Mouse (Mus musculus): ENCODE measurements around the gene Pnpla1. TPM values are rescaled to one million over a fixed set of nuclear protein-coding genes. Genes with fewer than 3 reads are reported as not detected.

Gene Pnpla1
- polyA plus RNA-seq, 1 experiment, result not detected

DNA sequence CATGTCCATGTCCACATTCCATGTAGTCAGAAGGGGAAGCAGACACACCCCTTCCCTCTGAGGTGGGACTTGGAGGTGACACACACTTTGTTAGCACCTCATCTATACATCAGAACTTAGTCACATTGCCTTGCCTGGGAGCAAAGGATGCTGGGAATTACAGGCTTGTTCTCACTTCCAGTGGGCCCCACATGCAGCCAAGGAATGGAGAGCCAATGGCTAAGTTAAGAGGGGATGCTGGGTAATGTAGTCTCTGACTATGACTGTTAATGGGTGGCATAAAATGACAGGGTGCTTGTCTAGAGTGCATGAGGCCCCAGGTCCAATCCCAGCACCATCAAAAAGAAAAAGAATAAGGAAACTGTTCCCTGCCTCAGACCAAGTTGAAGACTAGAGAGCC, 8.7 kb downstream of the Pnpla1 start:
- Histone ChIP-seq H3K4me1 (ENCODE audit: control insufficient read depth, insufficient read depth, low read length) (no peaks in the 10 kb centered on the region), H3K4me3 (ENCODE audit: insufficient read depth, low read length) (no peak overlapping the region), H3K27ac (ENCODE audit: insufficient read depth, low read length) (no peak overlapping the region)
- no peak for TF ChIP-seq CTCF (IDR thresholded peaks at IDR 0.05; ENCODE audit: borderline replicate concordance, insufficient read depth, low read length)
- no peak for TF ChIP-seq POLR2A (IDR thresholded peaks at IDR 0.05; ENCODE audit: low read depth, low read length)

- TF ChIP-seq CTCF (IDR thresholded peaks at IDR 0.05; ENCODE audit: borderline replicate concordance, insufficient read depth, low read length), result no peak
- no peak for TF ChIP-seq POLR2A (IDR thresholded peaks at IDR 0.05; ENCODE audit: low read depth, low read length)
- H3K27ac ChIP-seq (ENCODE audit: insufficient read depth, low read length), result no peak overlapping the region
- H3K4me1 ChIP-seq (ENCODE audit: control insufficient read depth, insufficient read depth, low read length), result no peaks in the 10 kb centered on the region
- no peak overlapping the region for H3K4me3 ChIP-seq (ENCODE audit: insufficient read depth, low read length)
Observed at GRCm38 (mm10) chr17:28867381-28867780, 9.2 kb downstream of the Pnpla1 start.

- H3K4me3 ChIP-seq (ENCODE audit: insufficient read depth, low read length), result no peak overlapping the region
- TF ChIP-seq CTCF (IDR thresholded peaks at IDR 0.05; ENCODE audit: borderline replicate concordance, insufficient read depth, low read length), result no peak
- no peak for TF ChIP-seq POLR2A (IDR thresholded peaks at IDR 0.05; ENCODE audit: low read depth, low read length)
- H3K4me1 ChIP-seq (ENCODE audit: control insufficient read depth, insufficient read depth, low read length), result no peaks in the 10 kb centered on the region
- no peak overlapping the region for H3K27ac ChIP-seq (ENCODE audit: insufficient read depth, low read length)
Observed at GRCm38 (mm10) chr17:28869412-28870110, 11.3 kb downstream of the Pnpla1 start.

DNA sequence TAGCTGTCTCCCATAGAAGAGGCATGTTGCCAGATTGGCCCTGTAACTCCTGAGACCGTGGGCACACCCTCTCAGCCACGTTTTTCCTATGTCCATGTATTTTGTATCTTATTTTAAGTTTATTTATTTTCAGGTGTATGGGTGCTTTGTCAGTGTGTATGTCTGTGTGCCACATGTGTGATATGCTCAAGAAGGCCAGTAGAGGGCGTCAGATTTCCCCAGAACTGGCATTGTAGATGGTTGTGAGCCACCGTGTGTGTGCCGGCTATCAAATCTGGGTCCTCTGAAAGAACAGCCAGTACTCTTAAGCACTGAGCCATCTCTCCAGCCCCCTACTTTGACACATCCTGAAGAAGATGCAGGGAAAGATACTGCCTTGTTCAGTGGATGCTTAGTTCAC, 12.2 kb downstream of the Pnpla1 start:
- no peak for TF ChIP-seq POLR2A (IDR thresholded peaks at IDR 0.05; ENCODE audit: low read depth, low read length)
- TF ChIP-seq CTCF (IDR thresholded peaks at IDR 0.05; ENCODE audit: borderline replicate concordance, insufficient read depth, low read length), result no peak
- Histone ChIP-seq H3K4me3 (ENCODE audit: insufficient read depth, low read length) (no peak overlapping the region), H3K27ac (ENCODE audit: insufficient read depth, low read length) (no peak overlapping the region), H3K4me1 (ENCODE audit: control insufficient read depth, insufficient read depth, low read length) (no peaks in the 10 kb centered on the region)

DNA sequence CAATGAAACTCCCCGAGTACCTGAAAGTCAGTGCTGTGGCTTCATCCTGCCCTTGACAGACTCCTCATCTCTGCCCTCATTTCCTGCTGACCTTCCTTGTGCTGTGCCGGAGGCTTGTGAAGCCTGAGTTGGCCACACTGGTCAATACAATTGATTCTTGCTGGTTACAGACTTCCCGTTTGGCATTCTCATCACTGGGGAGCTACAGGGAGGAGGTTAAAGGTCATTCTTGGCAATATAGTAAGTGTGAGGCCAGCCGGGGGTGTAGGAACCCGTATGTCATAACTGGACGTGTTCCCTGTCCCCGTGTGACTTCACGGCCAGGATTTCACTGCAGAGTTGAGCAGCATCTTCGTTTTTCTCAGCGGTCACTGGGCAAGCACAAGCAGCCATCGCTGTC, 13.6 kb downstream of the Pnpla1 start:
- Histone ChIP-seq H3K4me3 (ENCODE audit: insufficient read depth, low read length) (no peak overlapping the region), H3K27ac (ENCODE audit: insufficient read depth, low read length) (no peak overlapping the region), H3K4me1 (ENCODE audit: control insufficient read depth, insufficient read depth, low read length) (no peaks in the 10 kb centered on the region)
- TF ChIP-seq POLR2A (IDR thresholded peaks at IDR 0.05; ENCODE audit: low read depth, low read length) (no peak), CTCF (IDR thresholded peaks at IDR 0.05; ENCODE audit: borderline replicate concordance, insufficient read depth, low read length) (no peak)

DNA sequence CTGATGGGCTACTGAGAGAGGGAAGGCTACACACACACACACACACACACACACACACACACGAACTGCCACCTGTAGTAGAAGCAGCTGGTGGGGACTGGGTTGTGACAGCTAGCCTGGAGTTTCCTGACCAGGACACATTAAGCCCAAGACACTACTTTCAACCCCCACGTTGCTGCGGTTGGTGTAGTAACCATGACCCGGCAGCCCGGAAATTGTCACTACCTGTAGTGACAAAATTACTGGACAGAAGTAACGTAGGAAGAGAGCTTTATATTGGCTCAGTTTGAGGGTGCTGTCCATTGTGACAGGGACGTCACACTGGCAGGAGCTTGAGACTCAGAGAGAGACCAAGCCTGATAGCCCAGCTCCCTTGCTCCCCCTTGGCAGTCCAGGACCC, 14.1 kb downstream of the Pnpla1 start:
- H3K4me3 ChIP-seq (ENCODE audit: insufficient read depth, low read length), result no peak overlapping the region
- H3K27ac ChIP-seq (ENCODE audit: insufficient read depth, low read length), result no peak overlapping the region
- H3K4me1 ChIP-seq (ENCODE audit: control insufficient read depth, insufficient read depth, low read length), result no peaks in the 10 kb centered on the region
- TF ChIP-seq POLR2A (IDR thresholded peaks at IDR 0.05; ENCODE audit: low read depth, low read length) (no peak), CTCF (IDR thresholded peaks at IDR 0.05; ENCODE audit: borderline replicate concordance, insufficient read depth, low read length) (no peak)

GRCm38 (mm10) chr17:28874216-28874615, 16.0 kb downstream of the Pnpla1 start:
- H3K4me3 ChIP-seq (ENCODE audit: insufficient read depth, low read length), result no peak overlapping the region
- TF ChIP-seq POLR2A (IDR thresholded peaks at IDR 0.05; ENCODE audit: low read depth, low read length), result no peak
- TF ChIP-seq CTCF (IDR thresholded peaks at IDR 0.05; ENCODE audit: borderline replicate concordance, insufficient read depth, low read length), result no peak
- H3K27ac ChIP-seq (ENCODE audit: insufficient read depth, low read length), result no peak overlapping the region
- no peaks in the 10 kb centered on the region for H3K4me1 ChIP-seq (ENCODE audit: control insufficient read depth, insufficient read depth, low read length)

- no peak overlapping the region for H3K4me3 ChIP-seq (ENCODE audit: insufficient read depth, low read length)
- TF ChIP-seq CTCF (IDR thresholded peaks at IDR 0.05; ENCODE audit: borderline replicate concordance, insufficient read depth, low read length) (no peak), POLR2A (IDR thresholded peaks at IDR 0.05; ENCODE audit: low read depth, low read length) (no peak)
- no peak overlapping the region for H3K27ac ChIP-seq (ENCODE audit: insufficient read depth, low read length)
- no peaks in the 10 kb centered on the region for H3K4me1 ChIP-seq (ENCODE audit: control insufficient read depth, insufficient read depth, low read length)
Observed at GRCm38 (mm10) chr17:28874825-28875224, 16.6 kb downstream of the Pnpla1 start.

GRCm38 (mm10) chr17:28875316-28875715, 17.1 kb downstream of the Pnpla1 start:
- Histone ChIP-seq H3K4me3 (ENCODE audit: insufficient read depth, low read length) (no peak overlapping the region), H3K4me1 (ENCODE audit: control insufficient read depth, insufficient read depth, low read length) (no peaks in the 10 kb centered on the region), H3K27ac (ENCODE audit: insufficient read depth, low read length) (no peak overlapping the region)
- TF ChIP-seq CTCF (IDR thresholded peaks at IDR 0.05; ENCODE audit: borderline replicate concordance, insufficient read depth, low read length), result no peak
- no peak for TF ChIP-seq POLR2A (IDR thresholded peaks at IDR 0.05; ENCODE audit: low read depth, low read length)

- TF ChIP-seq POLR2A (IDR thresholded peaks at IDR 0.05; ENCODE audit: low read depth, low read length) (no peak), CTCF (IDR thresholded peaks at IDR 0.05; ENCODE audit: borderline replicate concordance, insufficient read depth, low read length) (no peak)
- no peak overlapping the region for H3K27ac ChIP-seq (ENCODE audit: insufficient read depth, low read length)
- H3K4me3 ChIP-seq (ENCODE audit: insufficient read depth, low read length), result no peak overlapping the region
- no peaks in the 10 kb centered on the region for H3K4me1 ChIP-seq (ENCODE audit: control insufficient read depth, insufficient read depth, low read length)
Observed at GRCm38 (mm10) chr17:28876331-28876730, 18.1 kb downstream of the Pnpla1 start.

All from embryonic fibroblast, embryonic 13.5 days (primary cell).